Mouse (Mus musculus): ENCODE results near the gene Ppat. TPM values are rescaled to one million over a fixed set of nuclear protein-coding genes. Genes with fewer than 3 reads are reported as not detected.

The Ppat gene
- total and polyA plus RNA-seq, 3 experiments: 65.8 to 156 (median 118) TPM

Other genes with a start within 250 kb of the Ppat start
- gene Aasdh, start 46.1 kb downstream of the Ppat start, total RNA-seq (2012; rRNA removed): 18.4 and 20.9 TPM in 2 replicates
- 21.4 and 24.2 TPM in 2 replicates for gene Aasdh, start 46.1 kb downstream of the Ppat start, total RNA-seq (2014; rRNA removed)
- gene Aasdh, start 46.1 kb downstream of the Ppat start, polyA plus RNA-seq (2012; ENCODE audit: insufficient read length, low read depth): 20.5 and 21.0 TPM in 2 replicates
- gene Paics, start 271 bp downstream of the Ppat start, total RNA-seq (2012; rRNA removed): 274 and 275 TPM in 2 replicates
- 440 and 496 TPM in 2 replicates for gene Paics, start 271 bp downstream of the Ppat start, total RNA-seq (2014; rRNA removed)
- 259 and 322 TPM in 2 replicates for gene Paics, start 271 bp downstream of the Ppat start, polyA plus RNA-seq (2012; ENCODE audit: insufficient read length, low read depth)
- gene Srp72, start 23.1 kb upstream of the Ppat start, total RNA-seq (2012; rRNA removed): 73.6 and 77.4 TPM in 2 replicates
- 85.2 and 88.9 TPM in 2 replicates for gene Srp72, start 23.1 kb upstream of the Ppat start, total RNA-seq (2014; rRNA removed)
- 148 and 171 TPM in 2 replicates for gene Srp72, start 23.1 kb upstream of the Ppat start, polyA plus RNA-seq (2012; ENCODE audit: insufficient read length, low read depth)
- 0.38 TPM in 1 of 2 replicates, not detected in the other for gene Arl9, start 52.5 kb upstream of the Ppat start, total RNA-seq (2012; rRNA removed)
- 1.4 TPM in 1 of 2 replicates, not detected in the other for gene Arl9, start 52.5 kb upstream of the Ppat start, total RNA-seq (2014; rRNA removed)
- gene Arl9, start 52.5 kb upstream of the Ppat start, polyA plus RNA-seq (2012; ENCODE audit: insufficient read length, low read depth): 2.2 and 2.6 TPM in 2 replicates
- gene Thegl, start 64.4 kb upstream of the Ppat start, total RNA-seq (2012; rRNA removed): 0.25 TPM in 1 of 2 replicates, not detected in the other
- gene Thegl, start 64.4 kb upstream of the Ppat start, total RNA-seq (2014; rRNA removed): not detected in 2 replicates
- gene Thegl, start 64.4 kb upstream of the Ppat start, polyA plus RNA-seq (2012; ENCODE audit: insufficient read length, low read depth): not detected in 2 replicates
- gene Hopx, start 163.5 kb upstream of the Ppat start, total RNA-seq (2012; rRNA removed): 22.2 and 26.4 TPM in 2 replicates
- gene Hopx, start 163.5 kb upstream of the Ppat start, total RNA-seq (2014; rRNA removed): 19.6 and 20.0 TPM in 2 replicates
- 15.1 and 17.6 TPM in 2 replicates for gene Hopx, start 163.5 kb upstream of the Ppat start, polyA plus RNA-seq (2012; ENCODE audit: insufficient read length, low read depth)